Mouse (Mus musculus) megakaryocyte, embryonic 14.5 days (primary cell): Measurements from ENCODE around the gene Zfp410.

ENCODE experiments used
- FLI1 ChIP-seq: IDR thresholded peaks from 2 replicates; pipeline ENCODE4 v1.6.1; 2012; ENCODE audit warnings: low read length, inconsistent platforms, mixed read lengths
- GATA1 ChIP-seq: IDR thresholded peaks from 3 replicates; pipeline ENCODE4 v1.6.1; 2012; ENCODE audit warnings: mixed read lengths, low read length, inconsistent platforms, borderline replicate concordance

DNA sequence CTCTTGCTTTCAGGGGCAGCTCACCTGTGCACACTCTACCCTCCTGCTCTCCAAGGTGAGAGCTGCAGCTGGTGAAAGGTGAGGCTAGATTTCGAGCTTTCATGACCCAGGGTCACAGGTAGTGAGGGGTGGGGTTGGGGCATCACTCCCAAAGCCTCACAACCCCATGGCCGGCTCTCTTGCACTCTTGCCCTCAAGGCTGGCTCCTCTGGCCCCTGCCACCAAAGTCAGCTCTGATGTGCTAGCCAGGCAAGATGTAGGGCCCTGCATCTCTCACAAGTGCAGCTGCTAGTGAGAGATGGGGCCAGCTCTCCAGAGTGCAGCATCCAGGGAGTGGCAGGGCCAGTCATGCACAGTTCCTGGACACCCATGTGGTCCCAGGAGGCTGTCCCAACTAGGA, 49.4 kb upstream of the Zfp410 start:
- TF ChIP-seq FLI1 (no peak), GATA1 (no peak)
